Mouse (Mus musculus) ES-E14 (cell line): ENCODE measurements around the gene Fbln7.

Experiments
- CHD2 ChIP-seq: IDR thresholded peaks from 2 replicates; pipeline ENCODE4 v1.6.1; 2014; ENCODE audit warnings: mild to moderate bottlenecking, low read depth, low read length, inconsistent platforms
- HCFC1 ChIP-seq: IDR thresholded peaks from 2 replicates; pipeline ENCODE4 v1.6.1; 2012; ENCODE audit warnings: low read length, inconsistent platforms, borderline replicate concordance; ENCODE audit not compliant: insufficient read depth
- ZNF384 ChIP-seq: IDR thresholded peaks from 2 replicates; pipeline ENCODE4 v1.6.1; 2012; ENCODE audit warnings: low read depth, low read length, inconsistent platforms

DNA sequence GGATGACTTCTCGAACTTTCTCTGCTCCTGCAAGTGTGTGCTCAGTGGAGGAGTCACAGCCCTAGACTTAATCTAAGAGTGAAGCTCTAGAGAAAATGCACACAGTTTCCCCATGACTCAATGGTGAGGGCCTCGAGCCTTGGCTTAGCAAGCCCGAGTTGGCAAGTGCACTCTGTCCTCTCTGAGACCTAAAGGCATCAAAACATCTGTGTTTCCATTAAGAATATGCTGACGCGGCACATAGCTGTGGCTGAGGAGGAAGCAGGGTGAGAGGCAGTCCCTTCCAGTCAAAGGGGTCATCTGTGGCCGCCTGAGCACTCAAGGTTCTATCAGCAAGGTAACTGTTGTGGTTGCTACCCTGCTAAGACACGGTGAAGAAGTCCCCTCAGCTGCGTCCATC, 8.9 kb downstream of the Fbln7 start:
- no peak for TF ChIP-seq HCFC1
- TF ChIP-seq ZNF384, result no peak
- no peak for TF ChIP-seq CHD2
